Mouse (Mus musculus): Measurements from ENCODE around the gene A4galt.

DNA sequence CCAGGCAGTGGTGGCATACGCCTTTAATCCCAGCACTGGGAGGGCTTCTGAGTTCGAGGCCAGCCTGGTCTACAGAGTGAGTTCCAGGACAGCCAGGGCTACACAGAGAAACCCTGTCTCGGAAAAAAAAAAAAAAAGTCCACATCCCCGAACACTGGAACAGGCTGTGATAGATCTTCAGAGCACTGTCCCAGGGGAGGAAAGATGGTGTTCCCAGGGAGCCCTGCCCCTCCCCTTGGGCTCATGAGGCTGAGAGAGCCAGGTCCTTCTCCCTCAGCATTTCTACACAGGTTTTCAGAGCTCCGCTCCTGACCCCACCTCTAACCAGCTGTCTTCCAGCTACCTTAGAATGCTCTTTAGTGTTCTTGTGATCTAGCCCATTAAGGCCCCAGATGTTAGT lies 24.7 kb downstream of the A4galt start:
- TF ChIP-seq ZNF384 (IDR thresholded peaks at IDR 0.05; ENCODE audit: low read depth, low read length), result no peak
- TF ChIP-seq ZC3H11A (IDR thresholded peaks at IDR 0.05; ENCODE audit: borderline replicate concordance, low read depth, low read length), result no peak
- no peak for TF ChIP-seq MAFK (IDR thresholded peaks at IDR 0.05; ENCODE audit: insufficient read depth, low read depth, low read length)

Data from ES-E14 (cell line).